Mouse (Mus musculus): ENCODE measurements at regions not wholly inside any gene's neighbourhood (a gene's known extent, or its start where the extent isn't known, plus 50 kb on each side); places are given as distances from the start of the nearest gene placed in this dataset.

- peak; percentile 56 for ATAC-seq (ENCODE audit: low TSS enrichment)
Measured at GRCm38 (mm10) chr2:48407876-48408275, 406.0 kb upstream of the Acvr2a start.

GRCm38 (mm10) chr2:48409876-48410275 is 404.0 kb upstream of the Acvr2a start:
- no peak for ATAC-seq (ENCODE audit: low TSS enrichment)

GRCm38 (mm10) chr2:48411392-48411791 is 402.5 kb upstream of the Acvr2a start:
- no peak for ATAC-seq (ENCODE audit: low TSS enrichment)

GRCm38 (mm10) chr2:48412683-48413440 is 401.0 kb upstream of the Acvr2a start:
- ATAC-seq (ENCODE audit: low TSS enrichment): no peak

GRCm38 (mm10) chr2:48414596-48415481 is 399.1 kb upstream of the Acvr2a start:
- no peak for ATAC-seq (ENCODE audit: low TSS enrichment)

- no peak for ATAC-seq (ENCODE audit: low TSS enrichment)
Measured at GRCm38 (mm10) chr2:48416207-48416750, 397.6 kb upstream of the Acvr2a start.

- no peak for ATAC-seq (ENCODE audit: low TSS enrichment)
Measured at GRCm38 (mm10) chr2:48417000-48417596, 396.8 kb upstream of the Acvr2a start.

GRCm38 (mm10) chr2:48420791-48421190 is 393.1 kb upstream of the Acvr2a start:
- no peak for ATAC-seq (ENCODE audit: low TSS enrichment)

GRCm38 (mm10) chr2:48423861-48424442 is 390.0 kb upstream of the Acvr2a start:
- ATAC-seq (ENCODE audit: low TSS enrichment): peak; percentile 91

GRCm38 (mm10) chr2:48424562-48424961 is 389.3 kb upstream of the Acvr2a start:
- no peak for ATAC-seq (ENCODE audit: low TSS enrichment)

- no peak for ATAC-seq (ENCODE audit: low TSS enrichment)
Measured at GRCm38 (mm10) chr2:48425200-48426090, 388.5 kb upstream of the Acvr2a start.

GRCm38 (mm10) chr2:48432545-48432944 is 381.4 kb upstream of the Acvr2a start:
- no peak for ATAC-seq (ENCODE audit: low TSS enrichment)

- ATAC-seq (ENCODE audit: low TSS enrichment): no peak
Measured at GRCm38 (mm10) chr2:48441296-48441990, 372.5 kb upstream of the Acvr2a start.

- ATAC-seq (ENCODE audit: low TSS enrichment): no peak
Measured at GRCm38 (mm10) chr2:48441991-48442544, 371.8 kb upstream of the Acvr2a start.

GRCm38 (mm10) chr2:48445898-48446604 is 367.9 kb upstream of the Acvr2a start:
- ATAC-seq (ENCODE audit: low TSS enrichment): peak; percentile 75

GRCm38 (mm10) chr2:48446617-48447016 is 367.3 kb upstream of the Acvr2a start:
- ATAC-seq (ENCODE audit: low TSS enrichment): peak; percentile 54

- ATAC-seq (ENCODE audit: low TSS enrichment): no peak
Measured at GRCm38 (mm10) chr2:48449165-48449842, 364.6 kb upstream of the Acvr2a start.

Measured in frontal cortex, adult (tissue).